Mouse (Mus musculus) liver, postnatal 0 days (tissue): ENCODE results near the gene Esrrg. TPM values are rescaled to one million over a fixed set of nuclear protein-coding genes. Genes with fewer than 3 reads are reported as not detected.

Experiments
- ATAC-seq: fragments of 200-750 bp; cut with Nextera tagmentation; 2 replicates; pipeline ENCODE4 v1.8.0; 2017; ENCODE audit warnings: mild to moderate bottlenecking, moderate library complexity
- DNase-seq: peaks from one replicate; pipeline ENCODE4 v3.0.0-alpha.2; 2016
- H3K27ac ChIP-seq: fragments of 300-500 bp; sonication (generic); 2 replicates; pipeline ENCODE4 v1.5.1; 2014; ENCODE audit warnings: antibody characterized with exemption, moderate library complexity, mild to moderate bottlenecking, low read depth
- H3K27me3 ChIP-seq: fragments of 300-500 bp; sonication (generic); 2 replicates; pipeline ENCODE4 v1.6.1; 2014; ENCODE audit warnings: low read length, control low read depth, mixed read lengths; ENCODE audit not compliant: insufficient read depth
- H3K36me3 ChIP-seq: fragments of 300-500 bp; sonication (generic); replicated peaks from 2 replicates; pipeline ENCODE4 v1.6.1; 2014; ENCODE audit warnings: mild to moderate bottlenecking, control low read depth, low read length, moderate library complexity, mixed read lengths; ENCODE audit not compliant: insufficient read depth
- H3K4me1 ChIP-seq: fragments of 300-500 bp; sonication (generic); 2 replicates; pipeline ENCODE4 v1.6.1; 2014; ENCODE audit warnings: antibody characterized with exemption, mild to moderate bottlenecking, control low read depth; ENCODE audit not compliant: insufficient read depth
- H3K4me2 ChIP-seq: fragments of 300-500 bp; sonication (generic); 2 replicates; pipeline ENCODE4 v1.6.1; 2014; ENCODE audit warnings: low read depth, mild to moderate bottlenecking, low read length, moderate library complexity, mixed read lengths
- H3K4me3 ChIP-seq: fragments of 300-500 bp; sonication (generic); 2 replicates; pipeline ENCODE4 v1.5.1; 2014; ENCODE audit warnings: low read depth, low read length
- H3K9ac ChIP-seq: fragments of 300-500 bp; sonication (generic); replicated peaks from 2 replicates; pipeline ENCODE4 v1.6.1; 2014; ENCODE audit warnings: mild to moderate bottlenecking, moderate library complexity
- H3K9me3 ChIP-seq: fragments of 300-500 bp; sonication (generic); 2 replicates; pipeline ENCODE4 v1.6.1; 2016; ENCODE audit warnings: mild to moderate bottlenecking, control low read depth, low read length, mixed read lengths
- CTCF ChIP-seq: sonication (generic); IDR thresholded peaks from 2 replicates; pipeline ENCODE4 v1.5.1; 2016; ENCODE audit warnings: antibody characterized with exemption, low read depth
- EP300 ChIP-seq: IDR thresholded peaks from 2 replicates; pipeline ENCODE4 v1.6.1; 2016; ENCODE audit warnings: antibody characterized with exemption, low read depth, mild to moderate bottlenecking
- WGBS: fragments of 180-500 bp; shearing (Covaris S2); extraction: QIAGEN DNeasy Blood & Tissue Kit; methylation state at CpG from one replicate; pipeline ENCODE4 v1.1.7; 2014; ENCODE audit not compliant: insufficient replicate concordance; 5-methylcytosine and 5-hydroxymethylcytosine counted together
- polyA plus RNA-seq: library from polyadenylated mRNA; unstranded; fragments of >200 nt; fragmentation: Nextera tagmentation; extraction: Ambion mirVana; gene quantifications from 2 replicates; pipeline ENCODE4 v1.2.1, GENCODE M21; 2015

Esrrg gene
- polyA plus RNA-seq, result 0.05 and 0.11 TPM in 2 replicates

DNA sequence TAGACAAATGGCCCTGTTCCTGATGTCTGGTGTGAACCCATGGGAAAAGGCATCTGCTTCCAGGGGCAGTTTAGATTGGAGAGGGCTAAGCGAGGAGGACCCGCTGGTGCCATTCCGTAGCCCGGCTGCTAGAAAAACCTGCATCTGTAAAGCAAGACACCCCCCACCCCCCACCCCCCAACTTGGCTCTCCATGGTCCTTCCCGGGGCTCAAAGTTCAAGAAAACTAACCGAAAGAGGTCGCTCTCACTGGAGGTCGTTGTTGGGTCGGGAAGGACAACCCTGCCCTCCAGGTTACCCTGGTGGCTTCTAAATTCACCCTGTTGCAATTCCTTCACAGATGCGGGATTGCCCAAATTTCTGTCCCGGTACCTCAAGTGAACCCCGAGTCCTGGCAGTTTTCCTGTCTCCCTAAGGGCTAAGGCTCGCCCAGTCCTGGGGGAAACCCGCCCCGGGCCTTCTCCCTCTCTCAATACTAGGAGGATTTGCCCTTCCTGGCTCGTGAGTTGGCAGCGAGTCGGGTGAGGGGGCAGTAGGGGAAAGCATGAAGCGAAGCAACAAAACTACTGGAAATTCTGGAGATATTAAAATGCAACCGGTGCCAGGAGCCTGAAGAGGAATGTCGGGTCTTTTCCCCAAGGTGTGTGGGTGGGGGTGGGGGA, at the start of gene Esrrg:
Esrrg (plus strand) TSS at position 531 of the 661 bp plus-strand sequence.
- no peaks in the 10 kb centered on the region for H3K36me3 ChIP-seq
- no peak for TF ChIP-seq EP300
- TF ChIP-seq CTCF, result 0 out of 2 replicates have a peak, but pooled peaks have one; percentile 14
- peaks cover 3% of the 10 kb centered on the region for H3K4me1 ChIP-seq
- WGBS, result 3% methylated on average over 21 of the region's 21 CpGs
- peak within 1 kb of the TSS; percentile 48 for H3K4me3 ChIP-seq
- H3K27me3 ChIP-seq, result peaks cover 74% of the 10 kb centered on the region
- H3K4me2 ChIP-seq, result peak within 1 kb of the TSS; percentile 75
- no peak for ATAC-seq
- H3K9me3 ChIP-seq, result no peaks in the 10 kb centered on the region
- DNase-seq, result no peak
- H3K9ac ChIP-seq, result 0 out of 2 replicates have a peak within 1 kb of the TSS, but pooled peaks have one; percentile 6
- no peak within 1 kb of the TSS for H3K27ac ChIP-seq

DNA sequence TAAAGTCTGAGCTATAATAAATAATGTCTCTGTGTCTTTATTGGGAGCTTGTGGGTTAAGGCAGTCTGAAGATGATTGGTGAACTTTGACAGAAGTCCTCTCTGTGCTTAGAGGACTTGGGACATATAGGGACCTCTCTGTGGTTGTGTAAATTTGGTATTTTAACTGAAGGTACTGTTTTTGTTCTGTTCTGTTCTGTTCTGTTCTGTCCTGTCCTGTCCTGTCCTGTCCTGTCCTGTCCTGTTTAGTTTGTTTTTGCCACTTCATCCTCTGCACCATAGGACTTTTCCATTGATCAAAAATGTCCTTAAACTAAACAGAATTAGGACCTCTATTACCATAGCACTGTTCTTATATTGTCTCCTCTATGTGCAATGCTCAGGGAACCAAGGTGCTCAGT, 24.6 kb upstream of the Esrrg start:
- Histone ChIP-seq H3K4me1 (no peaks in the 10 kb centered on the region), H3K4me3 (no peak overlapping the region), H3K27ac (no peak overlapping the region), H3K36me3 (no peaks in the 10 kb centered on the region), H3K4me2 (no peak overlapping the region), H3K9me3 (no peaks in the 10 kb centered on the region), H3K27me3 (no peaks in the 10 kb centered on the region), H3K9ac (no peak overlapping the region)
- DNase-seq, result no peak
- no peak for TF ChIP-seq CTCF
- peak; percentile 85 for TF ChIP-seq EP300
- ATAC-seq, result peak; percentile 86

DNA sequence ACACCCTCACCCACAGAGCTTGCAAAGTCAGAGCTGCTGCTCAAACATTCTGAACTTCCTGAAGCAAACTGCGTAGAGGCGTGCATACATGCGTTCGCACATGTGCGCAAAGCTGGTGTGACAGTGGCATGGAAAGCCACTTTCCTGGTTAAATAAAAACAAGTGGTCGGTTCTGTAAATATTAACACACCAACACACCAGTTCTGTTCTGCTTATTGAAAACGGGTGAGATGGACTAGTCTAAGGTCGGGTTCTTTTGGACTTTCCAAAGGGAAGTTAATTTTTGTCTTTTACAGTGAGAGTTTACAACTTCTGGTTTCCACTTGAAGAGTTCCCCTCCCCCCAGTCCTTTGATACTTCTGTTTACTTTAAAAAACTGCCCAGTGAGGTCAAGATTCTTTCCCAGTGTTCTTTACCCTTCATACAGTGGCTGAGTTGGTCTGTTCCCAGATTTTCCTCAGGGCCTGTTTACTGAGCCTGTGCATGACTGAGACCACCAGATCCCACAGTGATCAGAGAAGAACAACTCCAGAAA, 22.0 kb upstream of the Esrrg start:
- Histone ChIP-seq H3K9ac (no peak overlapping the region), H3K4me1 (no peaks in the 10 kb centered on the region), H3K4me2 (no peak overlapping the region), H3K36me3 (no peaks in the 10 kb centered on the region), H3K27me3 (no peaks in the 10 kb centered on the region), H3K27ac (no peak overlapping the region), H3K9me3 (no peaks in the 10 kb centered on the region), H3K4me3 (no peak overlapping the region)
- DNase-seq (no peak), ATAC-seq (no peak)
- WGBS, result 68% methylated on average over 8 of the region's 8 CpGs
- TF ChIP-seq CTCF (no peak), EP300 (no peak)

DNA sequence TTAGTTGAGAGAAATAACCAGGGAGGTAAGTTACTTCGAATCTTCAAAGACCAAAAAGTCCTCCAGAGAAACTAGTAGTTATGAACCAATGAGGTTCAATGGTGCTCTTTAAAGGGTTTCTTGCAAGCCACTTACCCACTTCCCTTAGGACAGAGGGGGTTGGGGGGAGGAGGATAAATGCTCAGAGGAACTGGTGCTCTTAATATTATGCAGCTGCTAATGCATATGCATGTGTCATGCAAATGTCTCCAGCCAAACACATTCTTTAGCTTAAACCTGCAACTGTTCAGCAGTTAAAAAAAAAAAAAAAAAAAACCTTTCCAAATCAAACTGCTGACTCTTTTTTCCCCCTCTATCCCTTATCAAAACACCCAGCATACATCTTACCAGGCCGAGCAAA, 5.6 kb upstream of the Esrrg start:
- H3K9ac ChIP-seq, result no peak overlapping the region
- no peak for TF ChIP-seq EP300
- TF ChIP-seq CTCF, result no peak
- H3K9me3 ChIP-seq, result peaks cover 5% of the 10 kb centered on the region
- H3K27me3 ChIP-seq, result peaks cover 45% of the 10 kb centered on the region
- no peak overlapping the region for H3K27ac ChIP-seq
- no peak overlapping the region for H3K4me2 ChIP-seq
- no peak for ATAC-seq
- peaks cover 3% of the 10 kb centered on the region; the same call in 1 of the 2 replicates for H3K4me1 ChIP-seq
- H3K36me3 ChIP-seq, result no peaks in the 10 kb centered on the region
- 44% methylated on average over 2 of the region's 2 CpGs for WGBS
- no peak for DNase-seq
- H3K4me3 ChIP-seq, result no peak overlapping the region

DNA sequence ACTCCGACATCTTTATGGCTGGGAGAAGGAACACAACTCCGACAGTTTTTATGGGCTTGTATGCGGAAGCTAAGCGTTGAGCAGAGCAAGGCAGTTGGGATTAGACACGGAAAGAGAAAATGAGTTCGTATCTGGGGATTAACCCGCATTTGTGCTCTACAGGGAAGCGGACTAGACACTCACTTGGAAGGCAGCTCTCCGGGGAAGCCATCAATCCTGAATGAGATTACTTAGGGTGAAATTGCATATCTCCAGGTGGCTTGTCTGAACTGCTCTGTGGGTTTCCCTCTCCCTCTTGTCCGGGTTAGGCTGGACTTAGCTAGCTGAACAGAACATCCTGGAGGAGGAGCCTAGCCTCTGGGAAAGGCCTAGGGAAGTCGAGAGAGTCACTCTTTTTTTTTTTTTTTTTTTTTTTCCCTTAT, 4.5 kb upstream of the Esrrg start:
- WGBS, result 9% methylated on average over 11 of the region's 11 CpGs
- H3K4me3 ChIP-seq, result no peak overlapping the region
- no peak overlapping the region for H3K9ac ChIP-seq
- peaks cover 5% of the 10 kb centered on the region for H3K9me3 ChIP-seq
- H3K27me3 ChIP-seq, result peaks cover 56% of the 10 kb centered on the region
- no peak overlapping the region for H3K4me2 ChIP-seq
- DNase-seq (no peak), ATAC-seq (no peak)
- no peaks in the 10 kb centered on the region for H3K36me3 ChIP-seq
- no peak for TF ChIP-seq EP300
- no peak for TF ChIP-seq CTCF
- H3K27ac ChIP-seq, result no peak overlapping the region
- peaks cover 3% of the 10 kb centered on the region; the same call in 1 of the 2 replicates for H3K4me1 ChIP-seq

DNA sequence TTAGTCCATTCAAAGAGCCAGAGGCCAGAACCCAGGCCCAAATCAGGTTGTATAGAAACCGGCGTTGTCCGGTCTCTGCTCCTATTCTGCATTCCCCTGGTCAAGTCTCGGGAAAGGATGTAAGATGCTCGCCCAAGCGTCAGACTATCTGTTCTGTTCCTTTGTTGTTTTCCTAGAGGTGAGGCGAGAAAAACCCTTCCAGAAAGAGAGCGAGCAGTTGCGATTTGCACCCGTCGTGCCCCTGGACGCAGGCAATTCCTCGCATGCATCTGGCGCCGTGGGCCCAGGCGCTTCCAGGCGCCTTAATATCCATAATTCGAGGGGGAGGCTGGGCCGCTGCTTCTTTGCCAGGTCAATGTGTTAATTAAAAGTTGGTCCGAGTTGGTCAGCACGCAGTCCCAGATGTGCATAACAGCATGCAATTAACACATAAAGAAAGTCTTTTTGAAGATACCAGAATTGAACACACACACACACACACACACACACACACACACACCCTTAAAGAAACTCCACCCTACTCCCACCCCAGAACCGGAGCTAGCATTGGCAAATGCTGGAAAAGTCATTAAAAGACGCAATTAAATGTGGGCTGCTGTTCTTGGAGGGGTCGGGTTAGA, 3.8 kb upstream of the Esrrg start:
- Histone ChIP-seq H3K27ac (no peak overlapping the region), H3K9me3 (peaks cover 5% of the 10 kb centered on the region), H3K4me1 (peaks cover 3% of the 10 kb centered on the region), H3K36me3 (no peaks in the 10 kb centered on the region), H3K4me2 (no peak overlapping the region), H3K27me3 (peaks cover 63% of the 10 kb centered on the region), H3K9ac (no peak overlapping the region), H3K4me3 (no peak overlapping the region)
- TF ChIP-seq CTCF, result no peak
- no peak for TF ChIP-seq EP300
- DNase-seq (no peak), ATAC-seq (no peak)
- 11% methylated on average over 24 of the region's 24 CpGs for WGBS
